Mouse (Mus musculus): ENCODE data around the gene Ces4a.
"Not testable (repeated sequence)": the region's sequence is repeated elsewhere in the genome, so short reads cannot be mapped to it uniquely, and the experiment has no call there.

Ces4a gene

DNA sequence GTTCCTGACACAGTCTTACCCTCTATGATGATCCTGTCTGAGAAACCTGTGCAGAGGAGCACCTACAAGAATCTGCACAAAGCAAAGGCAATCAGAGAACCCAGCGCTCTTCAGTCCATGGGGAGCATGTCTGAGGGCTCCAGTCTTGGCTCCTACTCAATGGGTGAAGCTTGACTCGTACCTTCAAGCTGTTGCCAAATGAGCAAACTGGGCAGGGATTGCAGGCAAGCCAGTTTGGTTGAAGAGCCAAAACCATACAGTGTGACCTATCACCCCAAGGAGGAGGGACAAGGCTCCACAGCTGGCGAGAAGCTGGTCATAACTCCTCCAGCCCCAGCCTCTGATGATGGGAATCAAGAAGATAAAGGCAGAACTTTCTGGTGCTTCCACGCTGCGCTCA, at the start of gene Ces4a:
Gene Ces4a (plus strand): TSS at position 292 of the 400 bp plus-strand sequence.
- DNase-seq (ENCODE audit: extremely low read depth, low read depth, low spot score), result no peak

DNA sequence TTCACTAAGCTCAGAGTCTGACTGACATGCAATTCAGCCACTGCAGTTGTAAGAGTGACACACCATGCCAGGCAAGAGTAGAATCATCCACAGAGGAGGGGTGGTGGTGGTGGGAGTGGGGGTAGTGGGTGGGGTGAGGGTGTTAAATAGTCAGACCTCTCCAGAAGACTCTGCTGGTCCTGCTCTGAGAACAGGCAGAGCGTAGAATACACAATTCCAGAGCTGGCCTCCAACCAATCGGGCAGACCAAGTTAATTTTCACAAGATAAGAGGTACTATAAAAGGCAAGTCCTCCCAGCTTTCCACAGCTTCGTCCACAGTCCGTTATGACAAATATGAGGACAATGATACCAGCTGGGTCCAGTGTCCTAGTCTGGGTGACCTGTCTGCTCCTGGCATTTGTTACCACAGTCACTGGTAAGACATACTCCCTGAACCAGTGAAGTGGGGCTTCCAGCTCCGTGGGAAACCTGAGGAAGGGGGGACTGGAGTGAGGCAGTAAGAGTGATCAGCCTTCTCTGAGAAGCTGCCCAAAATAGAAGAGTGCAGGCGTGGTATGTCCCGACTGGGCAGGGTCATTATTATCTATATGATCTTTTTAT, 48.0 kb upstream of the Ces4a start, which contains the start of gene Ces3b:
Gene Ces3b (plus strand): TSS at position 305 of the 602 bp plus-strand sequence.
- no peak for DNase-seq (ENCODE audit: extremely low read depth, low read depth, low spot score)

DNA sequence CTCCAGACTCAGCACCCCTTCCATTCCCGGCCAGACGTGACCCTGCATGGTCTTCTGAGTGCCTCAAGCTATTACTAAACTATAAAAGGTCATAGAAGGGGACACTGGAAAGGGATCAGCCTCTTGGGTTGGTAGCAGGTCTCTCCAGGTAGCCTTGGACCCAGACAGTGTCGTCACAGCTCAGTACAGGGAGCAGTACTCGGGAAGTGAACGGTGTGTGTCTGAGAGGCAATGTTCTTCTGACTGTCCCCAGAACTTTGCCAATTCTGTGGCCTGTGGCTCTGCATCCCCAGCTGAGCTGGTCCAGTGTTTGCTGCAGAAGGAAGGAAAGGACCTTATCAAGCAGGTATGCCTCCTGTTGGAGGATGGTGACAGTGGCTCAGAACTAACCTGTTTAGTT, 43.4 kb upstream of the Ces4a start:
- not testable (repeated sequence) for DNase-seq (ENCODE audit: extremely low read depth, low read depth, low spot score)

DNA sequence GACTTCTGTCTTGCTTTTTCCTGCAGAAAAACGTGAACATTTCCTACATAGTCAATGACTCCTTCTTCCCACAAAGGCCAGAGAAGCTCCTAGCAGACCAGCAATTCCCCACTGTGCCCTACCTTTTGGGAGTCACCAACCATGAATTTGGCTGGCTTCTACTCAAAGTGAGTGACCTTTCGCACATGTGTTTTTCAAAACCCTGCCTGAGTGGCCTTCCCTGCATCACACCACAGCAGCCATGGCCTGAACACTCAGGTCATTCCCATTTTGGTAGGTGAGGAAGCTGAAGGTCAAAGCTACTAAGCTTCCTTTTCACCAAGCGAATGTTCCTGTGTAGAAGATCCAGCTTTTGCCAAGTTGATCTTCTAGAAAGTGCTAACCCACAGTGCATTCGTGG, 43.0 kb upstream of the Ces4a start:
- DNase-seq (ENCODE audit: extremely low read depth, low read depth, low spot score), result no peak

DNA sequence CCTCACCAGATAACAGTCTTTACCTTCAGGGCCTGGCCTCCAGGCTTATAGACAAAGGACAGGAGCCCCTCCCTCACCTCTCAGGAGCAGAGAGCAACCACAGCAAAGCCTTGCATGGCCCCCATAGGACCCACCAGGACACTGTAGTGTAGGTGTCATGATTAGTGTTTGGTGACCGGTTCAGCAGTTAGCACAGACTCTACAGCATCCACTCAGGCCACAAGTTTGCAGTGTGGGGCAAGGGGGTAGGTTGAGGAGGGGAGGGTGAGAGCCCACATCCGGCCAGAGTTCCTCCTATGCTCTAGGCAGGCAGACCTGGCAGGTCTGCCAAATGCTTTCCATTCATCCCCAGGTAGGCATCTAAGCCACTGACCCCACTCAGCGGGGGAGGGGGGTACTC, 37.6 kb upstream of the Ces4a start:
- no peak for DNase-seq (ENCODE audit: extremely low read depth, low read depth, low spot score)

DNA sequence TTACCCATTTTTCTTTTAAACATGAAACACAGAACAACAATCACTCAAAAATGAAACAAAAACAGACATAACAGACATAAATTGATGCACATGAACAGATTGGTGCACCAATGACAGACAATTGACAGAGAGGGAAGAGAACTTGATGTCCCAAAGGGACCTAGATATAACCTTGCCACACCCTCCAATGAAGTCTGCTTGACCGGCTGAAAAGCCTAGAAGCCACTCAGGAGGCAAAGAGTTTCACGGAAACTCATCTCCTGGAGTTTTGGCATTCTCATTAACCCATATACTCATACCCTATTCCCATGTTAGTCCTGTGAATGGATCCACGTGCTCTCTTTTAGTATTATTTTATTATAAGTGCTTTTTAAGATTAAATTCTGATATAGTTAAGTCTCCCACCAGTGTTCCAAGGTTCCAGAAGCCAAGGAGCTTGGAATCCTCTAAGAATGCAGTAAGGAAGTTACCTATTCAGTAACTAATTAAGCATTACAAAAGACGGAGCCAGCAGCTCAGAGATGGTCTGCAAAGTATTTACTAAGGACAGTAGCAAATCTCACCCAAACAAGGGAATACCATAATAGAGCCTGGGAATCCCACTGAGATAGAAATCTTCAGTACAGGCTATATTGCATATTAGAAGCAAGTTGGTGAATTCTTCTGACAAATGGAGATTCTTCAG, 29.4 kb upstream of the Ces4a start:
- DNase-seq (ENCODE audit: extremely low read depth, low read depth, low spot score), result not testable (repeated sequence)

DNA sequence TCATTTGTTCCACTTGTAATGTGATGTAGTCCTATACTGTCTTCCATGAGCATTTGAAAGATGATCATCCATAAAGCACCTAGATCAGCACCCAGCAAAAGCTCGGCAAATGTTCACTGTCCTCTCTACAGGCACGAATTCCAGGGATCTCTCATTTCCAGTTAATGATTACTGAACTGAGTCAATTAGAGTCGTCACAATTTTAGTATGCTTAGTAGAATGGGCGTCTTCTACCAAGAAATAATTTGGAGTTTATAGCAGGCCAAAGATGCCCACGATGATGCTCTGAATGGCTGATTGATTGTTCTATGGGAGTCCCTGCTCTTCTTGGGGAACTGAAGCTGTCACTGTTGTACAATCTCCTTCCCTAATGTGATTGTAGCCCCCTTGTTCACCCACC, 27.9 kb upstream of the Ces4a start:
- not testable (repeated sequence) for DNase-seq (ENCODE audit: extremely low read depth, low read depth, low spot score)

DNA sequence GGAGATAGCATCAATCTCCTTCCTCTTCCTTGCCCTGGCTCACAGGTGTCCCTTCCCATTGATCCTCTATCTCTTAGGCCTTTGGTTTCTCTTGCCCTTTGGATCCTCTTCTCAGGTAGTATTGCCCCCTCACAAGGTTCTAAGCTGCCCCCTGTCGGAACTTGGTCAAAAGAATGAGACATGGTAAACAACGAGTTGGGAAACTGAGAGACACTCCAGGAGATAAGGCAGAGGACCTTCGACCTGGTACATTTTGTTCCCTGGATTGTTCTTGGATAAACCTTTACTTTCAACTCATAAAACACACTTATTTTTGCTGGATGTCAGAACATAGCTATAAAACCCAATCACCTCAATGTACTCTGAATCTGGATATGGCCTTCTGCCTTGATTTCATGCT, 27.4 kb upstream of the Ces4a start:
- DNase-seq (ENCODE audit: extremely low read depth, low read depth, low spot score), result no peak

DNA sequence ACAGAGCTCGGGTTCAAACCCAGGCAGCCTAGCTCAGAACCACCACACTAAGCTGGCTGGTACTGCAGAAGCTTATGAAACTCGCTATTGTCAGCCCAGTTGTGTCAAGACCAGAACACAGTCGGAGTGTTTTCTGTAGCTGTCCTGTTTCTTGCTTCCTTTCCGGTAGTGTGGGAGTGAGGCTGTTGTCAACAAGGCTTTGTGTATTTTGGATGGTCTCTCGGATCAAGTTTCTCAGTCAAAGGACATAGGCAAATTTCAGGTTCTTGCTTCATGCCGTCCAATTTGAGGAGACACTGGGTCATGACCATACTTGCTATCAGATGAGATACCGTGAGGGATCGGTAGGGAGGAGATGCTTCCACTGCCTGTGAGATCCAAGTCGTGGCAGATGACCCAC, 1.7 kb upstream of the Ces4a start:
- DNase-seq (ENCODE audit: extremely low read depth, low read depth, low spot score), result no peak

DNA sequence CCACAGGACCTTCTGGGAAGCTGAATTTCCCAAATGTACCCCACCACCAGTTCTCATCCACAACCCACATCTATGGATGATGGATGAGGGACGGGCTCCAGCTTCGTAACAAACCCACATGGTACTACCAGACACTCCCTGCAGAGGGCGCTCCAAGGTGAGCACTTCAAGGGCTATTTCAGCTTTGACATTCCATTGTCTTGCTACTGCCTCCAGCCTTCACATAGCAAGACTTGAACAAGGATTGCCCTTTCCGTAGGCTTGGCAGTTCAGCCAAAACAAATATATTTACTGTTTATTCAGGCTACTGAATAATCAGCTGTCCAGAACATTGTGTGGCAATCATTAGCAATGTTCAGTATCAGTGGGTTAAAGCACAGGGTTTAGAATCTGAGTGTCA, 6.8 kb downstream of the Ces4a start:
- no peak for DNase-seq (ENCODE audit: extremely low read depth, low read depth, low spot score)

DNA sequence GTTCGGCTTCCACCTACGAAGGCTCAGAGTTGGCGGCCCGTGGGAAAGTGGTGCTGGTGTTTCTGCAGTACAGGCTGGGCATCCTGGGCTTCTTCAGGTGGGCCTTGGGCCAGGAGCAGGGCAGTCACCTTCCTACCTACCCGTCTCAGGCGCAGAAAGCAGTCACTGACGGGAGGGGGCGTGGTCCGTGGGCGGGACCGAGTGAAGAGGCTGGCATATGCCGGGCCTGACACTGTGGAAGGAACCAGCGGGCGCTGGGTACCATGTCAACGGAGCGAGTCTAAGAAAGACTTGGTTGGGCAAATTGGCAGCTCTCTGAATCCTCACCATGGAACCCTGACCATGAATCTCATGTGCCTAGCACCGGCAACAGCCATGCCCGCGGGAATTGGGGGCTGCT, 10.8 kb downstream of the Ces4a start:
- no peak for DNase-seq (ENCODE audit: extremely low read depth, low read depth, low spot score)

DNA sequence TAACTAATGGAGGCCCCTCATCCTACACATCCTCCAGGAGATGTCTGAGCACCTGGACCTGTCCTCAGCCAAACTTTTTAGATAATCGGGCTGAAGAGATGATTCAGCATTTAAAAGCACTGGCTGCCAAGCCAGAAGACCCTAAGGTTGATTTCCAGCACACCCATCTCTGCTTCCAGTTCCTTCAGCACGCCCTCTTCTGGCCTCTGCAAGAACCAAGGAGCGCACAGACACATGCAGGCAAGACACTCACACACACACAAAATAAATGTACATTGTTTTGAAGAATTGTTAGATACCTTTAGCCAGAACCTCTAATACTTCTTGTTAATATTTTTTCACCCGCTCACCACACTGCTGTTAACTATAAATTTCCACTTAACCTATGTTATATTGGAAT, 20.1 kb downstream of the Ces4a start:
- DNase-seq (ENCODE audit: extremely low read depth, low read depth, low spot score), result no peak

DNA sequence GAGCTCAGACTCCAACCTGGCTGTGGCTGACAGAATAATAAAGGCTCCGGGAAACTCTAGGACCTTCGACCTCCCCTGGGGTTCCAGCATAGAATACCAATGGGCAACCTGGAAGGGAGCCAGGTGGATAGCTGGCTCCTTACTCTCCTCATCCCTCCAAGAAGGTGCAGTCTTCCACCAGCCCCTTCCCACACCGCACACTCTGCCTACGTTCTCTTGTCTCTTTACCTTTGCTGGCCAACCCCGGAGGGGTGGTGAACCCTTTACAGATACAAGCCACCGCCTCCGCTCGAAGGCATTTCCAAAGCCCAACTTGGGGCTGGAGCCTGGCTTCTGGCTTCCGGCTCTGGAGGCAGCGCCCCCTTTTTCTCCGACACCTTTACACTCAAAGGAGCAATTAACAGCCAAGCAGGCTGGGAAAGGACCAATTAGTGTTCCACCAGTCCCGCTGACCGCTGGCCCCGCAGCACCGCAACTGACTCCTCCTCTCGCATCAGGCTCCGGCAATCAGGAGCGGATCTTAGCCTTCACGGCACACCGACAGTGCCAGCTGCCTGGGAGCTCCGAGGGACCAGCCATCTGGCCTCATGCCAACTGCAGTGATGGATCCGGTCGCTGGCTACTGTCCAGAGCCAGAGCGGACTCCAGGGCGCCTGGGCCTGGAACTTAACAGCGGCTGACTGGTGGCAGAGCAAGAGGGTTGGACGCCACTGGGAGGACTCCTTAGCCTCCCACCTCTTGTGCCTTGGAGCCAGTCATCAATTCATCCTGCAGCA, 21.2 kb downstream of the Ces4a start:
- DNase-seq (ENCODE audit: extremely low read depth, low read depth, low spot score), result no peak

DNA sequence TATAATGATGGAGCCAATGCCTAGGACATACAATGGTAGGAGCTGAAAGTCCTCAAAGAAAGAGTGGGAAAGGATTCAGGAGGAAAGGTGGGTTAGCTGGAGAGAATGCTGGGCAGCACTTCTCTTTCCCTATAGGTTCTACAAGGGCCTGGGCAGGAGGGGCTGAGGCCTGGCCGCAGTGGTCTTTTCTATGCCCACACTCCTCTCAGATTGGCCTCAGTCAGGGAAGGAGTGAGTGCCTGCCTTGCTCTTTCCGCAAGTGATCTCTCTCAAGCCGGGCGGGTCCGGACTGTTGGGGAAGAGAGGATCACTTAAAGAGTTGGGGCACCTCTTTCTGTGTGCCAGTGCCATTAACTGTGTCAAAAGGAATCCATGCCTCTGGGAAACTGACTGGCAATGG, 22.7 kb downstream of the Ces4a start:
- no peak for DNase-seq (ENCODE audit: extremely low read depth, low read depth, low spot score)

DNA sequence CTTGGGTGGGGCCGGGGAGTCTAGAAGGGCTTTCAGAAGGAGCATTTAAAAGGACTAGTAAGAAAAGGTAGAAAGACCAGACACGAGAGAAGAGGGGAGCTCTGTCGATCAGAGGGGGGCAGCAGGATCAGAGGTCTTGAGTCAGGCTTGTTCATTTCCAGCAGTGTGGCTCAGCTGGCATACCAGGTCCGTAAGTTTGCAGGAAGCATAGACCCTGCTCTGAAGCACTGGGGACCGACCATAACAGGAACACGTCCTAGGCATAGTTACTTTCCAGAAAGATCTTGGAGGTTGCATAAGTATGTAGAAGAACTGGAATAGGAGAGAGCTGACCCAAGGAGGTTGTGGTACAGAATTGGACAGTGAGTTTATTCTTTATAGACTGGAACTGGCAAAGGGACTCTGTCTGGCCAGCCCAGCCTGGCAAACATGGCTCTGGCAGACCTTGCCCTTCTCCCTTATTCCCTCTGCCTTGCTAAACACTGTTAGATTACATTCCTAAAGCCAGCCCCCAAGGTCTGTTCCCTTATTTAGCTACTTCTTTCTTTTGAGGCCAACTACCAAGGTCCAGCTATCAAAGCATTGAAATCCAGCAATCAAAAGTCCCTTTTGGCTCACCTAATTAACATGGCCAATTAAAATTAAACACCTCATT, 23.6 kb downstream of the Ces4a start:
- no peak for DNase-seq (ENCODE audit: extremely low read depth, low read depth, low spot score)

DNA sequence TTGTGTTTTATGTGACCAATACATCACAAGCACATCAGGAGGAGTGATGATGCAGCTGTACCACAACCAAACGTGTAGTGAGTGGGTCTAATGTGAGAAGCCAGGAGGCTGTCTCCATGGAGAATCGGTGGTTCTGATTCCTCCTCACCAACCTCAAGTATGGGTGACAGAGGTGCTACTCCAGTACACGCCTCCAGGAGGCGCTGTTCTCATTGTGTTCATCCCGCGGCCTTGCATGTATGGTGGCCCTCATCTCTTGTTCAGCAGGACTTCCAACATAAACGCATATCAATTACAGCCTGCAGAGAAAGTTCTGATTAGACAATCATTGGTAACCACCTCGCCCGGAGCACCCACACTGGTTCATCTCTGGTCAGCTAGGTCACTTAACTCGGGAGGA, 26.0 kb downstream of the Ces4a start:
- no peak for DNase-seq (ENCODE audit: extremely low read depth, low read depth, low spot score)

DNA sequence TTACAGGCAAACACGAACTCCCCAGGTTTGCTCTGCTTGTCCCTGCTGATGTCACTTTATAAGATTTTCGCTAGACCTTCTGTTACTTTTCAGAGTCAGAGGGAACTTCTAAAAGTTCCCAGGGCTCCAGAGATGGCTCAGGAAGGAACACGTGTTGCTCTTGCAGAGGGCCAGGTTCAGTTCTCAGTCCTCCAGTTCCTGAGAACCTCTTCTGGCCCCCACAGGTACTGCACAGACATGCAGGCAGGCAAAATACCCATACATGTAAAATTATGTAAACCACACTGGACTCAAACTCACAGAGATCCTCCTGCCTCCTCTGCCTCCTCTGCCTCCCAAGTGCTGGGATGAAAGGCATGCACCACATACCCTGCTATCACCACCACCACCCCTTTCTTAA, 26.5 kb downstream of the Ces4a start:
- DNase-seq (ENCODE audit: extremely low read depth, low read depth, low spot score), result no peak

DNA sequence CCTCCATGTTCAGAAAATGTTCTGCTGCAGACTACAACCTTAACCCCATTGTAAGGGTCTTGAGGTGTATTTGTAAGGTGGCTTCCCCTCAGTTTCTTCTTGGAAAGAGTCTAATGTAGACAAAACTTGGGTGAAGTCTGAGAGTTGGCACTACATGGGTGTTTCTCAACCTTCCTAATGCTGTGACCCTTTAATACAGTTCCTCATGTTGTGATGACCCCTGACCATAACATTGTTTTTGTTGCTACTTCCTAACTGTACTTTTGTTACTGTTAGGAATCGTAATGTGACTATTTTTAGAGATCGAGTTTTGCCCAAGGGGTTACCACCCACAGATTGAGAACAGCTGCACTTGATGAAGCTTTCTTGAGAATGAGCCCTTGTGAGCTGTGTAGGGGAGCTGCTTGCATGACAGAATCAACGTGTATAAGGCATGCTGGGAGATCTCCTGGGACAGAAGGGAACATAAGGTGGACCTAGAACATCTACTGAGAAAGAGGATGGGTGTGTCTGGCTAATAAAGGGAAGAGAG, 29.6 kb downstream of the Ces4a start:
- DNase-seq (ENCODE audit: extremely low read depth, low read depth, low spot score), result no peak

DNA sequence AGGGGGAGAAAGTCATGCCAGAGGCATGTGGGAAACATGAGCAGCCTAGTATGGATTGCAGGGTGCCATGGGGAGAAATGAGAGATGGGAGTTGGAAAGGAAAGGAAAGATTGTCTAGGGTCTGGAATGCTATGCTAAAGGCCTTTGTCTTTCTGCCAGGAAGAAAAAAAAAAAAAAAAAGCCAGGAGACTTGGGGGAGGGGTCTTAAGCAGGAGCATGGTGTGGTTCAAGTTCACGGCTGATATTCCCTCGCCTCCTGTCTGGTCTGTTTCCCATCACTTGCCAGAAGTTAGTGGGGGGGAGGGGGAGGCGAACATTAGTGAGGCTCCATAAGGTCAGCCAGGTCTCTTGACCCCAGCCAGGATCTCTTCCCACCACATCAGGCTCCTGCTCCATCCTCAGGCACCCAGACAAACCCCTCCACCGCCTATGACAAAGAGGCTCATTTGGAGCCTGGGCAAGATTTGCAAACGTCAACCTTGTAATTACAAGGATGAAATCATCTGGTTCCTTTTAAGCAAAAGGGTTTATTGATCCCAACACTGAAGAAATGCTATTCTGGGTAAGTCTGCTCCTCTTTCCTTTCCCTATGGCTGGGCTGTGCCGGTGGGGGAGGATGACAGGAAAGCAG, 32.8 kb downstream of the Ces4a start:
- no peak for DNase-seq (ENCODE audit: extremely low read depth, low read depth, low spot score)

DNA sequence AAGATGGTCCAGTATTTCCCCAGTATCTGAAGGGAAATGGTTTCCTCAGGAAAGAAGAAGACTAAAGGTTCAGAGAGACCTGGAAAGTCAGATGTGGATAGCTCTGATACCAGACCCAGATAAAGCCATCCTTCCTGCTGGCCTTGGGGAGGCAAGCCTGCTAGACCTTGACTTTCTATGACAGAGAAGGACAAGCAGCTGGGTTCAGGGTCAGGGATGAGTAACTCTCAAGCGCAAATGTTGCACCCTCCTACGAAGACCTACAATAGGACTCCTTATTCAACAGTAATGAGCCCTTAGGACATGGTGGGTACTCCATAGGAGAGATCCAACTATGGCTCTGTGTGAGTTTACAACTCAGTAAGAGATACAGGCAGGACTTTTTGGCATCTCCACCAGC, 33.6 kb downstream of the Ces4a start:
- no peak for DNase-seq (ENCODE audit: extremely low read depth, low read depth, low spot score)

DNA sequence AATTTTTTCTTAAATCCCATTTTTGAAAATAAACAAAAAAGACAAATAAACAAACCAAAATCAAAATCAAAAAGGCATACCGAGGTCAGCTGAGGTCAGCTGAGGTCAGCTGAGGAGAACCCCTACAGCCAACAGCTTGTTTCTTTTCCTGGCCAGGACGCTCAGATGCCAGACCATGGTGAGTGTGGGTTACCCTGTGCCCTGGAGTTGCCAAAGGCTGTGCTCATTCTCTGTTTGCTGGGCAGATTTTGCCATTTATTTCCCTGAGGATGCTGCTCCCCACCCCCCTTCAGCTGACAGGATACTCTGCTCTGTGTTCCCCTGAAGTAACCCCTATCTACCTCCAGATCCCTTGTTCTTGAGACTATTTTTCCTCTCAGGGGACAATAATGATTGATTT, 35.5 kb downstream of the Ces4a start:
- no peak for DNase-seq (ENCODE audit: extremely low read depth, low read depth, low spot score)

Measured in fat pad, adult 2 months (tissue).